Mouse (Mus musculus): ENCODE data around the gene Abcc4. TPM values are rescaled to one million over a fixed set of nuclear protein-coding genes. Genes with fewer than 3 reads are reported as not detected.

Abcc4 gene
- polyA plus RNA-seq, 1 experiment from 2014 or later = 5.2 TPM

- Histone ChIP-seq H3K4me3 (replicated peaks; ENCODE audit: low read length) (no peak overlapping the region), H3K27me3 (ENCODE audit: control insufficient read depth, insufficient read depth, low read length) (no peaks in the 10 kb centered on the region), H3K4me1 (ENCODE audit: control insufficient read depth, insufficient read depth, low read length) (peaks cover 15% of the 10 kb centered on the region; the same call in 1 of the 2 replicates), H3K9ac (ENCODE audit: low read length) (no peak overlapping the region), H3K9me3 (replicated peaks; ENCODE audit: control insufficient read depth, low read length) (no peaks in the 10 kb centered on the region), H3K27ac (ENCODE audit: low read length) (no peak overlapping the region), H3K4me2 (ENCODE audit: low read depth, low read length) (no peak overlapping the region), H3K36me3 (ENCODE audit: control insufficient read depth, insufficient read depth, low read length) (no peaks in the 10 kb centered on the region)
- no peak for ATAC-seq (ENCODE audit: insufficient read depth, low FRiP score)
Measured at GRCm38 (mm10) chr14:118659230-118659629, 46.8 kb downstream of the Abcc4 start.

- Histone ChIP-seq H3K4me1 (ENCODE audit: control insufficient read depth, insufficient read depth, low read length) (peaks cover 15% of the 10 kb centered on the region; the same call in 1 of the 2 replicates), H3K9ac (ENCODE audit: low read length) (no peak overlapping the region), H3K4me3 (replicated peaks; ENCODE audit: low read length) (no peak overlapping the region), H3K4me2 (ENCODE audit: low read depth, low read length) (no peak overlapping the region), H3K27ac (ENCODE audit: low read length) (peak overlapping the region; percentile 64), H3K36me3 (ENCODE audit: control insufficient read depth, insufficient read depth, low read length) (no peaks in the 10 kb centered on the region), H3K27me3 (ENCODE audit: control insufficient read depth, insufficient read depth, low read length) (no peaks in the 10 kb centered on the region), H3K9me3 (replicated peaks; ENCODE audit: control insufficient read depth, low read length) (no peaks in the 10 kb centered on the region)
- 67% methylated on average over 8 of the region's 8 CpGs for WGBS
- peak; percentile 22; the same call in 1 of the 2 replicates for ATAC-seq (ENCODE audit: insufficient read depth, low FRiP score)
Measured at GRCm38 (mm10) chr14:118658328-118658692, 47.7 kb downstream of the Abcc4 start.

- WGBS = 67% methylated on average over 20 of the region's 20 CpGs
- Histone ChIP-seq H3K4me3 (replicated peaks; ENCODE audit: low read length) (no peak overlapping the region), H3K4me2 (ENCODE audit: low read depth, low read length) (no peak overlapping the region), H3K27me3 (ENCODE audit: control insufficient read depth, insufficient read depth, low read length) (no peaks in the 10 kb centered on the region), H3K9ac (ENCODE audit: low read length) (no peak overlapping the region), H3K4me1 (ENCODE audit: control insufficient read depth, insufficient read depth, low read length) (peaks cover 15% of the 10 kb centered on the region; the same call in 1 of the 2 replicates), H3K9me3 (replicated peaks; ENCODE audit: control insufficient read depth, low read length) (no peaks in the 10 kb centered on the region), H3K27ac (ENCODE audit: low read length) (peak overlapping the region; percentile 64), H3K36me3 (ENCODE audit: control insufficient read depth, insufficient read depth, low read length) (no peaks in the 10 kb centered on the region)
- no peak for ATAC-seq (ENCODE audit: insufficient read depth, low FRiP score)
Measured at GRCm38 (mm10) chr14:118657673-118658327, 48.2 kb downstream of the Abcc4 start.

- H3K36me3 ChIP-seq (ENCODE audit: control insufficient read depth, insufficient read depth, low read length) = no peaks in the 10 kb centered on the region
- 53% methylated on average over 4 of the region's 4 CpGs for WGBS
- no peaks in the 10 kb centered on the region for H3K27me3 ChIP-seq (ENCODE audit: control insufficient read depth, insufficient read depth, low read length)
- H3K4me1 ChIP-seq (ENCODE audit: control insufficient read depth, insufficient read depth, low read length) = peaks cover 15% of the 10 kb centered on the region; the same call in 1 of the 2 replicates
- H3K9ac ChIP-seq (ENCODE audit: low read length) = no peak overlapping the region
- peak overlapping the region; percentile 64; the same call in 1 of the 2 replicates for H3K27ac ChIP-seq (ENCODE audit: low read length)
- ATAC-seq (ENCODE audit: insufficient read depth, low FRiP score) = no peak
- H3K4me3 ChIP-seq (replicated peaks; ENCODE audit: low read length) = no peak overlapping the region
- H3K9me3 ChIP-seq (replicated peaks; ENCODE audit: control insufficient read depth, low read length) = no peaks in the 10 kb centered on the region
- H3K4me2 ChIP-seq (ENCODE audit: low read depth, low read length) = no peak overlapping the region
Measured at GRCm38 (mm10) chr14:118657206-118657605, 48.8 kb downstream of the Abcc4 start.

- ATAC-seq (ENCODE audit: insufficient read depth, low FRiP score) = no peak
- Histone ChIP-seq H3K27me3 (ENCODE audit: control insufficient read depth, insufficient read depth, low read length) (no peaks in the 10 kb centered on the region), H3K27ac (ENCODE audit: low read length) (peak overlapping the region; percentile 64; the same call in 1 of the 2 replicates), H3K4me2 (ENCODE audit: low read depth, low read length) (no peak overlapping the region), H3K36me3 (ENCODE audit: control insufficient read depth, insufficient read depth, low read length) (no peaks in the 10 kb centered on the region), H3K9ac (ENCODE audit: low read length) (no peak overlapping the region), H3K9me3 (replicated peaks; ENCODE audit: control insufficient read depth, low read length) (no peaks in the 10 kb centered on the region), H3K4me1 (ENCODE audit: control insufficient read depth, insufficient read depth, low read length) (peaks cover 15% of the 10 kb centered on the region; the same call in 1 of the 2 replicates), H3K4me3 (replicated peaks; ENCODE audit: low read length) (no peak overlapping the region)
- WGBS = 48% methylated on average over 7 of the region's 7 CpGs
Measured at GRCm38 (mm10) chr14:118656036-118656435, 50.0 kb downstream of the Abcc4 start.

GRCm38 (mm10) chr14:118654903-118655302 is 51.1 kb downstream of the Abcc4 start:
- no peaks in the 10 kb centered on the region for H3K36me3 ChIP-seq (ENCODE audit: control insufficient read depth, insufficient read depth, low read length)
- H3K9me3 ChIP-seq (replicated peaks; ENCODE audit: control insufficient read depth, low read length) = no peaks in the 10 kb centered on the region
- H3K27ac ChIP-seq (ENCODE audit: low read length) = no peak overlapping the region
- WGBS = 64% methylated on average over 2 of the region's 2 CpGs
- H3K4me1 ChIP-seq (ENCODE audit: control insufficient read depth, insufficient read depth, low read length) = peaks cover 11% of the 10 kb centered on the region
- no peak for ATAC-seq (ENCODE audit: insufficient read depth, low FRiP score)
- no peak overlapping the region for H3K4me3 ChIP-seq (replicated peaks; ENCODE audit: low read length)
- H3K4me2 ChIP-seq (ENCODE audit: low read depth, low read length) = no peak overlapping the region
- H3K9ac ChIP-seq (ENCODE audit: low read length) = no peak overlapping the region
- no peaks in the 10 kb centered on the region for H3K27me3 ChIP-seq (ENCODE audit: control insufficient read depth, insufficient read depth, low read length)

GRCm38 (mm10) chr14:118651704-118652439 is 54.1 kb downstream of the Abcc4 start:
- Histone ChIP-seq H3K4me3 (replicated peaks; ENCODE audit: low read length) (no peak overlapping the region), H3K36me3 (ENCODE audit: control insufficient read depth, insufficient read depth, low read length) (no peaks in the 10 kb centered on the region), H3K27ac (ENCODE audit: low read length) (no peak overlapping the region), H3K9ac (ENCODE audit: low read length) (no peak overlapping the region), H3K4me2 (ENCODE audit: low read depth, low read length) (no peak overlapping the region), H3K9me3 (replicated peaks; ENCODE audit: control insufficient read depth, low read length) (no peaks in the 10 kb centered on the region), H3K27me3 (ENCODE audit: control insufficient read depth, insufficient read depth, low read length) (no peaks in the 10 kb centered on the region), H3K4me1 (ENCODE audit: control insufficient read depth, insufficient read depth, low read length) (peaks cover 10% of the 10 kb centered on the region)
- 81% methylated on average over 20 of the region's 20 CpGs for WGBS
- ATAC-seq (ENCODE audit: insufficient read depth, low FRiP score) = no peak

GRCm38 (mm10) chr14:118649895-118650256 is 56.1 kb downstream of the Abcc4 start:
- Histone ChIP-seq H3K4me1 (ENCODE audit: control insufficient read depth, insufficient read depth, low read length) (peaks cover 4% of the 10 kb centered on the region; the same call in 1 of the 2 replicates), H3K9ac (ENCODE audit: low read length) (no peak overlapping the region), H3K27ac (ENCODE audit: low read length) (no peak overlapping the region), H3K9me3 (replicated peaks; ENCODE audit: control insufficient read depth, low read length) (no peaks in the 10 kb centered on the region), H3K27me3 (ENCODE audit: control insufficient read depth, insufficient read depth, low read length) (no peaks in the 10 kb centered on the region), H3K4me3 (replicated peaks; ENCODE audit: low read length) (no peak overlapping the region), H3K36me3 (ENCODE audit: control insufficient read depth, insufficient read depth, low read length) (no peaks in the 10 kb centered on the region), H3K4me2 (ENCODE audit: low read depth, low read length) (no peak overlapping the region)
- 83% methylated on average over 2 of the region's 2 CpGs for WGBS
- ATAC-seq (ENCODE audit: insufficient read depth, low FRiP score) = no peak

- no peak overlapping the region for H3K4me2 ChIP-seq (ENCODE audit: low read depth, low read length)
- H3K9ac ChIP-seq (ENCODE audit: low read length) = no peak overlapping the region
- no peaks in the 10 kb centered on the region for H3K27me3 ChIP-seq (ENCODE audit: control insufficient read depth, insufficient read depth, low read length)
- H3K36me3 ChIP-seq (ENCODE audit: control insufficient read depth, insufficient read depth, low read length) = no peaks in the 10 kb centered on the region
- WGBS = 55% methylated on average over 7 of the region's 7 CpGs
- no peak overlapping the region for H3K4me3 ChIP-seq (replicated peaks; ENCODE audit: low read length)
- no peak overlapping the region for H3K27ac ChIP-seq (ENCODE audit: low read length)
- ATAC-seq (ENCODE audit: insufficient read depth, low FRiP score) = no peak
- H3K4me1 ChIP-seq (ENCODE audit: control insufficient read depth, insufficient read depth, low read length) = peaks cover 4% of the 10 kb centered on the region; the same call in 1 of the 2 replicates
- H3K9me3 ChIP-seq (replicated peaks; ENCODE audit: control insufficient read depth, low read length) = no peaks in the 10 kb centered on the region
Measured at GRCm38 (mm10) chr14:118649199-118649894, 56.7 kb downstream of the Abcc4 start.
